Mouse (Mus musculus) stomach, embryonic 14.5 days (tissue): Measurements from ENCODE around the gene Mapt. TPM values are rescaled to one million over a fixed set of nuclear protein-coding genes. Genes with fewer than 3 reads are reported as not detected.

Experiments
- ATAC-seq: fragments of 200-750 bp; cut with Nextera tagmentation; 2 replicates; pipeline ENCODE4 v1.8.0; 2017; ENCODE audit warnings: low read depth, moderate TSS enrichment; ENCODE audit not compliant: insufficient number of reproducible peaks, insufficient read depth, low FRiP score
- H3K27ac ChIP-seq: fragments of 300-500 bp; sonication (generic); 2 replicates; pipeline ENCODE4 v1.5.1; 2014; ENCODE audit warnings: mild to moderate bottlenecking, low read length, moderate library complexity, mixed read lengths
- H3K27me3 ChIP-seq: fragments of 300-500 bp; sonication (generic); 2 replicates; pipeline ENCODE4 v1.6.1; 2014; ENCODE audit warnings: low read length, control low read depth, mixed read lengths; ENCODE audit not compliant: control insufficient read depth, insufficient read depth
- H3K36me3 ChIP-seq: fragments of 300-500 bp; sonication (generic); 2 replicates; pipeline ENCODE4 v1.6.1; 2014; ENCODE audit warnings: mild to moderate bottlenecking, control low read depth, low read length, moderate library complexity, mixed read lengths; ENCODE audit not compliant: control insufficient read depth, insufficient read depth
- H3K4me1 ChIP-seq: fragments of 300-500 bp; sonication (generic); 2 replicates; pipeline ENCODE4 v1.6.1; 2014; ENCODE audit warnings: low read length, control low read depth, mixed read lengths; ENCODE audit not compliant: control insufficient read depth, insufficient read depth
- H3K4me2 ChIP-seq: fragments of 300-500 bp; sonication (generic); replicated peaks from 2 replicates; pipeline ENCODE4 v1.6.1; 2014; ENCODE audit warnings: low read depth, low read length, control low read depth
- H3K4me3 ChIP-seq: fragments of 300-500 bp; sonication (generic); 2 replicates; pipeline ENCODE4 v1.5.1; 2014; ENCODE audit warnings: low read depth, low read length, control low read depth
- H3K9ac ChIP-seq: fragments of 300-500 bp; sonication (generic); replicated peaks from 2 replicates; pipeline ENCODE4 v1.6.1; 2014; ENCODE audit warnings: low read depth, mild to moderate bottlenecking, control low read depth, low read length, moderate library complexity, mixed read lengths
- H3K9me3 ChIP-seq: fragments of 300-500 bp; sonication (generic); 2 replicates; pipeline ENCODE4 v1.6.1; 2016; ENCODE audit warnings: low read depth, low read length, control low read depth; ENCODE audit not compliant: control insufficient read depth
- WGBS: fragments of 180-500 bp; shearing (Covaris S2); extraction: QIAGEN DNeasy Blood & Tissue Kit; methylation state at CpG from one replicate; pipeline ENCODE4 v1.1.7; 2014; 5-methylcytosine and 5-hydroxymethylcytosine counted together
- polyA plus RNA-seq: library from polyadenylated mRNA; unstranded; fragments of >200 nt; fragmentation: Nextera tagmentation; extraction: Ambion mirVana; gene quantifications from 2 replicates; pipeline ENCODE4 v1.2.1, GENCODE M21; 2014

Gene Mapt
- polyA plus RNA-seq, 1 experiment from 2014 or later: 17.5 TPM

DNA sequence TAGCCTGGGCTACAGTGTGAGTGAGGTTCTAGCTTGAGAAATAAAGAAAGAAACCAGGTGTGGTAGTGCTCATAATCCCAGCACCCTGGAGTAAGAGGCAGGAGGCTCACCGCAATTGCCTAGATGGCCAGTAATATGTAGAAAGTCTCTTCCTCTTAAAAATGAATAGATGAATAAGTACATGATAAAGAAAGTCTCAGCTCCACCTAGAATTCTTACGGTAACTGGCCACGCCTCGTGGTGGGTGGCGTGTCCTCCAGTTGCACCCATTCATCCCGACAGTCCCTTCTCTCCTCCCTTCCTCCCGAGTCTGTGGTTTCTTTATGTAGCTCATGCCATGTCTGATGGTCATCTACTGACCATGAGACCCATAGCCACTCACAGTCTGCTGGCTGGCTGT is 74.5 kb downstream of the Mapt start:
- Histone ChIP-seq H3K9me3 (no peaks in the 10 kb centered on the region), H3K27ac (no peak overlapping the region), H3K4me1 (no peaks in the 10 kb centered on the region), H3K27me3 (no peaks in the 10 kb centered on the region; the same call in 1 of the 2 replicates), H3K4me3 (no peak overlapping the region), H3K9ac (no peak overlapping the region), H3K36me3 (no peaks in the 10 kb centered on the region), H3K4me2 (no peak overlapping the region)
- 87% methylated on average over 7 of the region's 7 CpGs for WGBS
- ATAC-seq: no peak

GRCm38 (mm10) chr11:104306483-104306882 is 75.3 kb downstream of the Mapt start:
- 92% methylated on average over 13 of the region's 13 CpGs for WGBS

DNA sequence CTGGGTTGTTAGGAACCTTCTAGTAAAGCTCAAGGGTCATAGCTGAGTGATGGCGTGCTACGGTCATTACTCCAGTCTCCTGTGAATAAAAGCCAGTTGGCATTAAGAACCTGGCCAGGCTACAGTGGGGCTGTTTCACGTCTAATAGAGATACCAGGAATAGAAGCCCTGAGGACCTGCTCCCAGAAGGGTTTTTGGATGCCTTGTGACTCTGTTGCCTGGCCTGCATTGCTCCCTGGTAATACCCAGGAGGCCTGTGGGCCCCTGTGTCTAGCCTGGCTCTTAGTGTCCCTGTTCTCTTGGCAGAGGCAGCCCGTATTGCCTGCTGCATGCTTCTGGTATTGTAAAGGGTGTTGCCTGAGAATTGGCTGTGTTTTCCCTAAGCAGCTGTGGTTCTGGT is 75.9 kb downstream of the Mapt start:
- H3K36me3 ChIP-seq: no peaks in the 10 kb centered on the region
- 72% methylated on average over 4 of the region's 4 CpGs for WGBS
- no peak overlapping the region for H3K9ac ChIP-seq
- no peak overlapping the region for H3K27ac ChIP-seq
- no peak overlapping the region for H3K4me2 ChIP-seq
- no peaks in the 10 kb centered on the region; the same call in 1 of the 2 replicates for H3K27me3 ChIP-seq
- H3K9me3 ChIP-seq: no peaks in the 10 kb centered on the region
- ATAC-seq: no peak
- no peak overlapping the region for H3K4me3 ChIP-seq
- H3K4me1 ChIP-seq: no peaks in the 10 kb centered on the region

More at GRCm38 (mm10) chr11:104306483-104306882, 75.3 kb downstream of the Mapt start:
- Histone ChIP-seq H3K27me3 (no peaks in the 10 kb centered on the region; the same call in 1 of the 2 replicates), H3K4me2 (no peak overlapping the region), H3K36me3 (no peaks in the 10 kb centered on the region), H3K4me1 (no peaks in the 10 kb centered on the region), H3K9me3 (no peaks in the 10 kb centered on the region), H3K4me3 (no peak overlapping the region), H3K9ac (no peak overlapping the region), H3K27ac (no peak overlapping the region)
- no peak for ATAC-seq

GRCm38 (mm10) chr11:104309377-104310225 is 78.4 kb downstream of the Mapt start:
- ATAC-seq: no peak
- no peaks in the 10 kb centered on the region; the same call in 1 of the 2 replicates for H3K27me3 ChIP-seq
- H3K4me2 ChIP-seq: peak overlapping the region; percentile 27
- no peak overlapping the region for H3K9ac ChIP-seq
- H3K27ac ChIP-seq: no peak overlapping the region
- no peaks in the 10 kb centered on the region for H3K36me3 ChIP-seq
- peak overlapping the region; percentile 11; the same call in 1 of the 2 replicates for H3K4me3 ChIP-seq
- no peaks in the 10 kb centered on the region for H3K9me3 ChIP-seq
- WGBS: 30% methylated on average over 12 of the region's 12 CpGs
- H3K4me1 ChIP-seq: no peaks in the 10 kb centered on the region

DNA sequence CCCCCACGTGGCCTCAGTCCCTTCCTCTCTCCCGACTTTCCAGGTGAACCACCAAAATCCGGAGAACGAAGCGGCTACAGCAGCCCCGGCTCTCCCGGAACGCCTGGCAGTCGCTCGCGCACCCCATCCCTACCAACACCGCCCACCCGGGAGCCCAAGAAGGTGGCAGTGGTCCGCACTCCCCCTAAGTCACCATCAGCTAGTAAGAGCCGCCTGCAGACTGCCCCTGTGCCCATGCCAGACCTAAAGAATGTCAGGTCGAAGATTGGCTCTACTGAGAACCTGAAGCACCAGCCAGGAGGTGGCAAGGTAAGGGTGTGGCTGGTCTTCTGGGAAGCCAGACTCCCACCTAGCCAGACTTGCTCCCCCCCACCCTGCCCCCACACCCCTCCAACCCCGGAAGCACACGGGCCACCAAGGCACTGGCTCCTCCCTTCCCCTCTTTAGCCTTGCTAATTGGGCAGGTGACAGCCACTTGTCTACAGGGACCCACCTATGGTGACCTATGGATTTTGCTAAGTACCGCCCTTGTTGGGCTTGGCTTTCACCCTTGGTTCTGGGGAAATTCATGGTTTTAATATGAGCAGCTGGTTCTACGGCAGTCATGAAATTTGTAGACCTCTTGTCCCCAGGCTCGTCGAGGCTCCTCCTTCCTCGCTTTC is 79.2 kb downstream of the Mapt start:
- Histone ChIP-seq H3K4me3 (peak overlapping the region; percentile 11; the same call in 1 of the 2 replicates), H3K4me2 (peak overlapping the region; percentile 27), H3K9ac (no peak overlapping the region), H3K4me1 (no peaks in the 10 kb centered on the region), H3K9me3 (no peaks in the 10 kb centered on the region), H3K27ac (no peak overlapping the region), H3K27me3 (no peaks in the 10 kb centered on the region; the same call in 1 of the 2 replicates), H3K36me3 (no peaks in the 10 kb centered on the region)
- ATAC-seq: 0 out of 2 replicates have a peak, but pooled peaks have one; percentile 67
- 13% methylated on average over 23 of the region's 23 CpGs for WGBS

DNA sequence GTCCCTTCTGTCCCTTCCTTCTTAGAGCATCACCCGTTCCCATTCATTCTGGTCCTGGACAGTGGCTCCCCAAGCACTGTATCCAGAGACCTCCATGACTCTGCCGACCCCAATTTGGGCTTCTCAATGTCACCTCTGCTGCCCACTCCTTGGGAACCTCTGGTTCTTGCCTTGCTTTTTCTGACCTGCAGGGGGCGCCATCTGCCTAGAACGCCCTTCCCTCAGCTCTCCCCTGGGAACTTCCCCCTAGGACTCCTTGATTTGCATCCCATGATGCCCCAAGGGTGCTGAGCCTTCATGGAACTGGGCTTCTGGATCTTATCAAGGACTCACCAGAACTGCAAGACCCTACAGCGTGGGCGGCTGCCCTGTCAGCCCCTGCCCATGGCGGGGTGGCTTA is 80.5 kb downstream of the Mapt start:
- H3K27me3 ChIP-seq: no peaks in the 10 kb centered on the region; the same call in 1 of the 2 replicates
- H3K9ac ChIP-seq: no peak overlapping the region
- 72% methylated on average over 7 of the region's 7 CpGs for WGBS
- H3K4me1 ChIP-seq: no peaks in the 10 kb centered on the region
- no peak overlapping the region for H3K27ac ChIP-seq
- no peaks in the 10 kb centered on the region for H3K9me3 ChIP-seq
- no peak overlapping the region for H3K4me2 ChIP-seq
- no peak overlapping the region for H3K4me3 ChIP-seq
- no peak for ATAC-seq
- no peaks in the 10 kb centered on the region for H3K36me3 ChIP-seq

GRCm38 (mm10) chr11:104315703-104316102 is 84.5 kb downstream of the Mapt start:
- Histone ChIP-seq H3K4me3 (no peak overlapping the region), H3K4me1 (peaks cover 7% of the 10 kb centered on the region; the same call in 1 of the 2 replicates), H3K27ac (no peak overlapping the region), H3K36me3 (no peaks in the 10 kb centered on the region), H3K9ac (no peak overlapping the region), H3K27me3 (no peaks in the 10 kb centered on the region), H3K9me3 (no peaks in the 10 kb centered on the region), H3K4me2 (no peak overlapping the region)
- WGBS: 6% methylated on average over 6 of the region's 6 CpGs
- no peak for ATAC-seq

GRCm38 (mm10) chr11:104316685-104317400 is 85.7 kb downstream of the Mapt start:
- Histone ChIP-seq H3K27me3 (no peaks in the 10 kb centered on the region), H3K36me3 (no peaks in the 10 kb centered on the region), H3K27ac (no peak overlapping the region), H3K4me2 (no peak overlapping the region), H3K4me1 (peaks cover 7% of the 10 kb centered on the region; the same call in 1 of the 2 replicates), H3K9ac (no peak overlapping the region), H3K4me3 (no peak overlapping the region), H3K9me3 (no peaks in the 10 kb centered on the region)
- ATAC-seq: no peak
- 69% methylated on average over 16 of the region's 16 CpGs for WGBS
